Mouse (Mus musculus) cerebellum, postnatal 4 days (tissue): ENCODE measurements around the gene Acpp.

Source experiments
- DNase-seq, 2 experiments: peaks; one replicate each; pipeline ENCODE4 v3.0.0; 2022; ENCODE audit warnings: low spot score in 2 of 2, mixed read lengths in 1 of 2

Gene Acpp

DNA sequence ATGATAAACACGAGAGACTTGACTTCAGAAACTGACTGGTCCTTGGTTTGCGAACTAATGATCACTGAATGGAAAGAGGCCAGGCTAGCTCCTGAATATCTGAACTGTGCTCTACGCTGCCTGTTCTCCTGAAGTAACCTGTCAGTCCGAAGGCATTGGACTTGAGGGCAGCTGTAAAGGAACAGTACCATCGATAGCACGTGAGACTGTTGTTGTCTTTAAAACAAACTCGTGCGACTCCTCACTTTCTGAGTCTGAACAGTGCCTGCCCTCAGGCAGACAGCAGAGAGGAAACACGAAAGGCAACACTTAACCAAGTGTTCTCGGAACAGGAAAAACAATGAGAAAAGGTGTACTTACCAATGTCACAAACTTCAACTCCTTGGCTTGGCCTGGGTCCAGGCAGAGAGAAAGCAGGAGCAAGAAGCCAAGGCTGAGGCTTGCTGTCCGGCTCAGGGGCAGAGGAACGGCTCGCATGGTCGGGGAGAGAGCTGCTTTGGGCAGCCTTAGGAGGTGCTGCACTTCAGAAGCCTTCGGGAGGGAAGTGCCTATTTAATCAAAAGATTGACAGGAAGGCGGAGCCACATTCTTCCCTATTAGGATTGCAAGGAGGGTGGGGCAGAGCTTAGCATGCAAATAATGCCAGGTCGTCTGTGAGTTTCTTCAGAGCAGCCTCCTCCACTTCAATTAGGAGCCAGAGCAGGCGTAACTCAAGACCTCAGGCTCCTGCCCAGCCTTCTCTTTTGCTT is at the start of gene Acpp:
Acpp (minus strand) TSS at position 566 of the 749 bp plus-strand sequence.
- DNase-seq = no peak

DNA sequence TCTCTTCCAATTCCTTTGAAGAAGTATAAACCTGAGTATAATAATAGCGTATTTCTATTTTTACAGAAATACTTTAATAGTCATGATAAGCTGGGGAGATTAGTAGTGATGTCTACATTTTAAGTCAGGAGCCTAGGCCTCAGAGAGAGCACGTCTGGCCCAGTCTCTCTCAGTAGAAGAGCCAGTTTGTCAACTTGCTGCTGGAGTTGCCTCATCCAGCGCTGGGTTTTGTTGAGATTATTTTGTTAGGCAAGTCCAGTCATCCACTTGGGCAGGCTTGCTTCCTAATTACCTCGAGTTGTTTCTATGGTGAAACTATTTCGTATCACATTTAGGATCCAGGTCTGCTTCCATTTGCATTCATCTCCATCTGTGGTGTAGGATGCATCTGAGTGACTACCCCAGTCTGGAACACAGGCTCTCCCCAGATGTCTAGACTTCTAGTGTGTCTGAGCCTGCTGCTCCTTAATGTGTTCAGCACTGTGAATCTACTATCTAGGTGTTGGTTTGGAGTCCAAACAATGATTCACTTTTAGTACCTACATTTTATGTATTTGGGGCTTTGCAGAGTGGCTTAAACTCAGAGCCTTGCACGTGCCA is 45.1 kb upstream of the Acpp start:
- no peak for DNase-seq

DNA sequence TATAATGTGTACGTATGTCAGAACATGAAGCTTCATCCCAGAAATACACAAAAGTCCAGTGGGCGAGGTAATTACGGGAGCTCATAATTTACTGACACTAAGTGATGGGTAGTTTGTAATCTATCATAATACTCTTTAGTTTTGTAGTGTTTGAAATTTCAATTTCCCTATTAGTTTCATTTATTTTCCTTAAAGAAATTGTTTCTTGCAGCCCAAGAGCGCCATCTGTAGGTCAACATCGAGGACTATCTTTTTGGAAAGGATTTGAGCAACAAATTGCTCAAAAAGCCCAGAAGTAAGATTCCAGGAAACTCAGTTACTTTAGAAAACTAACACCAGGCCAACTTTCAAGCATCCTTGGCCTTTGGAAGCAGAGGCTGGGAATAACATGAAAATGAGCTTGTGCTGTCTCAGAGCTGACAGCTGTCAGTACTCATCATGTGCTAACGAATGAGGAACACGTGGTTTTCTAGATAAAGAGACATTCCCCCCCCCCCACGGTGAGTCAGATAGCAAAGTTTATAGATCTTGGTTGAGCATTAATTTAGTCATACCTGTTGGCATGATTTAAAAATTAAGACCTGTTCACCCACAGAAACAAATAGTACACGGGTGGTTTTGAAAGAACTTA is 42.1 kb upstream of the Acpp start:
- no peak for DNase-seq

DNA sequence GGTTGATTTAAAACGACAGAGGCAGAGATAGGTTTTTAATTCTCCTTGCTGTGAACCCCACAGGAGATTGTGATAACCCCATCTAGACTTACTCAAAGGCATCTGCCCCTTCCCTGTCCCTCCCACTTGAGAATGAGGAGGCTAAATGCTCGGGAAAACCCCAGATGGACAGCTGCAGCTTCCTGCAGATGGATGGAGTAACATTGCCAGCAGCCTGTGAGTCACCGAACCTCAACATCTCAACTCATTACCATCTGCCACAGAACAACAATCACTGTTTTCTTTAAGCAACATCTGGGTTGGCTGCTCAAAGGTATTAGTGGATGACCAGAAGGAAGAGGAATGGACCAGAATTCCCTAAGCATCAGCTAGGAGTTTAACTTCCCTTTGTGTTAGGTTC is 38.0 kb upstream of the Acpp start:
- DNase-seq = no peak

DNA sequence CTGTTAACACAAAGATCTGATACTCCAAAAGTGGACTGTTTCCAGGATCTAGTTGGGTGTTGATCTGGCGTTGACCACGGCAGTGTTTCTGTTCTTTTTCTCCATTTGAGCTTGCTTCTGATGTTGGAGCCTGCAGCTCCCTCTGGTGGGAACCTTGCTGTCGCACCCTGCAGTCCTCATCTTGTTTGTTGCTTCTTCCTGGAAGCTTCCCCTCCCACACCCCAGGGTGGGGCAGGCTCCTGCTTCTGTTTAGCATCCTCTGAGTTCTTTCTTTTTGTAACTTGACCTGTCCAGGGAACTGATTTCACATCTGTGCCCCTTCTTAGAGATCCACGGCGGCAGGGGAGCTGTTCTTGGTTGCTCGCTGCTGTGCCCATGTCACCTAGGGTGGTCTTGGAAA is 35.7 kb upstream of the Acpp start:
- DNase-seq = peak; percentile 31 to 38

DNA sequence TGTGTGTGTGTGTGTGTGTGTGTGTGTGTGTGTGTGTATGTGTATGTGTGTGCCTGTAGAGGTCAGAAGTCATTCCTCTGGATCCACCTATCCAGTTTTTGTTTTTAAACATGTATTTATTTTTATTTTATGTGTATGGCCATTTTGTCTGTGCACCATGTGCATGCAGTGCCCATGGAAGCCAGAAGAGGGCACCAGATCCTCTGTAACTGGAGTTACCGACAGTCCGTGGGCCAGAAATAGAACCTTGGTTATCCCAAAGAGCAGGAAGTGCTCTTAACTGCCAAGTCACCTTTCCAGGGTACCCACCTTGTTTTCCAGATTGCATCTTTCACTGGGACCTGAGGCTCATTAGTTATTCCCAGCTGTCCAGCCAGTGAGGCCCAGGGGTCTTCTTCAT is 29.4 kb upstream of the Acpp start:
- no peak for DNase-seq

DNA sequence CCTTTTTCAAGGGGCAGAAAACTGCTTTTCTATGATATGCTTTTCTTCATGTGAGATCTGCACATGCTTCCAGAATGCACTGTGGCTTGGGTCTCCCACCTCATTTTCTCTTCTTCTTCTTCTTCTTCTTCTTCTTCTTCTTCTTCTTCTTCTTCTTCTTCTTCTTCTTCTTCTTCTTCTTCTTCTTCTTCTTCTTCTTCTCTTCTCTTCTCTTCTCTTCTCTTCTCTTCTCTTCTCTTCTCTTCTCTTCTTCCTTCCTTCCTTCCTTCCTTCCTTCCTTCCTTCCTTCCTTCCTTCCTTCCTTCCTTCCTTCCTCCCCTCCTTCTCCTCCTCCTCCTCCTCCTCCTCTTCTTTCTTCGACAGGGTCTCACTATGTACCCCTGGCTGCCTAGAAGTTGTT is 24.4 kb upstream of the Acpp start:
- peak; percentile 51 to 83 for DNase-seq

DNA sequence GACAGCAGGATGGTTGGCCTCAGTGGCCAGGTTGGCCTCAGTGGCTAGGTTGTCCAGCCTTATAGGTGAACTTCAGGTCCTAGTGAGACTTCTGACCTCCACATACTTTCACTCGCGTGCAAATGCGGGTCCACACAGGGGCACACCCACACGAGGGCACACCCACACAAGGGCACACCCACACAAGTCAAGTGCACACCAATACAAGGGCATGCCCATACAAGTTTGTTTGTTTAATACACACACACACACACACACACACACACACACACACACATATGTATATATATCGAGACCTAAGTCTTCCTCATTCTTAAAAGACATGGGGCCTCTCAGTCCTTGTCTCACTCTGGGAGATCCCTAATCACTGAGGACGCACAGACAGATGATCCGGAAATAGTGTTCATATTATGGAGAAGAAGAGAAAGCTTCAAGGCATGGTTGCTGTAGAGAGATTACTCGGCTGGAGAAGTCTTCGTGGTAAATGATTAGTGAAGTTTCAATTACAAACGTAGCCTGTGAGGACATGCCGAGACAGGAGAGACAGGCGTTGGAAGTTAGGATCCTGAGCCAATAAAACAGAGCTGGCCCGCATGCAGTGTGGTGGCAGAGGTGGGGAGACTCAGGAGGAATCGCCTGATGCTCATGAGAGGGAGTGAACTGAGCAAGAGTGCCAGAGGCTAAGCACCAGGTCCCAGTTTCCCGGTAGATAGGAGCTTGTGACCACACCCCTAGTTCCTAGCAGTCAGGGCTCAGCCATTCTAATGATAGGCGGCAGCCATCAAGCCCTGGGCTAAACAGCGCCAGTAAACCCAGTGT is 23.7 kb upstream of the Acpp start:
- no peak for DNase-seq

DNA sequence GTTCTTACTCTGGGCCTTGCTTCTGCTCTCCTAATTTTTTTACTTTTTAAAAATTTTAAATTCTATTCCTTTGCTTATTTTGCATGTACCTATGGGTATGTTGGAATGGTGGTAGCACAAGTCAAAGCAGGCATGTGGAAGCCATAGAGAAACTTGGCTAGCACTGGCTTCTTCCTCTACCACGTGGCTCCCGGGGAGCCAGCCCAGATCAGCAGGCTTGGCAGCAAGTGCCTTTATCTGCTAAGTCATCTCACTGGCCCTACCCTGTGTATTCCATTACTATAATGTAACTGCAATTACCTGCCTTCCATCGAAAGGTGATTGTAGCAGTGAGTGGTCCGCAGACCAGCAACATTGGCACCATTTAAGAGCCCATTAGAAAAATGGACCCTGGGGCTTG is 22.8 kb upstream of the Acpp start:
- DNase-seq = no peak

DNA sequence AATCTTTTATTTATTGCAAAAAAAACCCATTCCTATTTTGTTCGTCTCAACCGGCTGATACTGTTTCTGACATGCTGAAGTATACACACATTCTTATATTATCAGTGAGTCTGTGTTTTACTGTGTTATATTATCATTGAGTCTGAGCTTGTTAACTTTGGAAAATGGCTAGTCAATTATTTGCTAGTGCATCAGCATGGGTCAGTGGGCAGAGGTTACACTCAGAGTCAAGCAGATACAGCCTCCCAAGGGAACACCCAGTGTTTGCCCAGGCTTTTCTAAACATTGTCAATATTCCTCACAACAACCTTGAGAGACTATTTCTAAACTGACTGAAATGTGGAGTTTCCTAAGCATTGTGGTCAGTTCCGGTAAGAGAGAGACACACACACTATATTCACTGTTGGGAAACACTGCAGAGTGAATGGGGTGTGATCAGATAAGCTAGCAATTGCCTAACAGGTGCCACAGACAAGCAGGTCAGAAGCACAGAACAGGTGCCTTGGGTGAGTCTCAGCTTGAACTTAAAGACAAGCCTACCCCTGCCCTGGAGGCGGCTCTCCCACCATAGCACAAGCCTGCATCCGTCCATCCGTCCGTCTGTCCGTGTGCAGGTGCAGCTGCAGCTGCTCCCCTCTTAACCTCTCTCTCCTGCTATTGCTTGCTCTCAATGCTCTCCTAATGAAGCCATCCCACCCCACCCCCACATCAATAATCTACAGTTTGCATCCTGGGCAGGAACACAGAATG is 18.1 kb upstream of the Acpp start:
- no peak for DNase-seq

DNA sequence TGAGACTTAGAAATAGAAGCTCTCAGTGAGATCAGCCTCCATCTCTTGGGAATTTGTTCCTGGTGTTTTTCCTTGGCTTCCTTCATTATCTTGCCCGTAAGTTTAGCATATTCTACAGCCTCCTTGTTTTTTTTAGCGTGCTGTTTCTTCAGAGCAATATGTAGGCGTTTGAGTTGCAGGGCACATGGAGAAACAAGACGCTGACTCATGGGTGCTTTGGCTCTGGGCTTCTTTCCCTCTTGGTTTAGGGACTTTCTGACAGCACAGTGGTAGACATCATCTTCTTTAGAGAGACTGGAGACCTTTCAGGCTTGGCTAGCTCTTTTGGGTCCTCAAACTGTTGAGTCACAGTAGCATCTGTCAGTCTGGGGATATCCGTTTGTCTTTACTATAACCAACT is 6.6 kb upstream of the Acpp start:
- DNase-seq = no peak

DNA sequence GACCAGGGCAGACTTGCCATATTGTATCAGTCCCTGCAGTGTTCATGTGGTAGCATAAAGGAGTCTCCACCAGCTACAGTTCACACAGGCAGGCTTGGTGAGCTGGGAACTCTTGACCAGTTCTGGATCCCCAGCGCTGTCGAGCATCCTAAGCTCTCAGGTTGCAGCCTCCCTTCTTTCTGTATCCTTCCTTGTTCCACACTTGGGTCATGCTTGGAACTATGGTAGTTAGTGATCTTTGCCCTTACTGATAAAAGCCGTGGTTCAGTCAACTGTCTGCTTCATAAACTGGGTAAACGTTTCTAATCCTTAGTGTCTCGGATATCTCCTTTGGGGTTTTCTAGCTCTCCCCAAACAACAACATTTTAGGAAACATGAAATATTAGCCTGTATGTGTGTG is 1.9 kb upstream of the Acpp start:
- DNase-seq = no peak

DNA sequence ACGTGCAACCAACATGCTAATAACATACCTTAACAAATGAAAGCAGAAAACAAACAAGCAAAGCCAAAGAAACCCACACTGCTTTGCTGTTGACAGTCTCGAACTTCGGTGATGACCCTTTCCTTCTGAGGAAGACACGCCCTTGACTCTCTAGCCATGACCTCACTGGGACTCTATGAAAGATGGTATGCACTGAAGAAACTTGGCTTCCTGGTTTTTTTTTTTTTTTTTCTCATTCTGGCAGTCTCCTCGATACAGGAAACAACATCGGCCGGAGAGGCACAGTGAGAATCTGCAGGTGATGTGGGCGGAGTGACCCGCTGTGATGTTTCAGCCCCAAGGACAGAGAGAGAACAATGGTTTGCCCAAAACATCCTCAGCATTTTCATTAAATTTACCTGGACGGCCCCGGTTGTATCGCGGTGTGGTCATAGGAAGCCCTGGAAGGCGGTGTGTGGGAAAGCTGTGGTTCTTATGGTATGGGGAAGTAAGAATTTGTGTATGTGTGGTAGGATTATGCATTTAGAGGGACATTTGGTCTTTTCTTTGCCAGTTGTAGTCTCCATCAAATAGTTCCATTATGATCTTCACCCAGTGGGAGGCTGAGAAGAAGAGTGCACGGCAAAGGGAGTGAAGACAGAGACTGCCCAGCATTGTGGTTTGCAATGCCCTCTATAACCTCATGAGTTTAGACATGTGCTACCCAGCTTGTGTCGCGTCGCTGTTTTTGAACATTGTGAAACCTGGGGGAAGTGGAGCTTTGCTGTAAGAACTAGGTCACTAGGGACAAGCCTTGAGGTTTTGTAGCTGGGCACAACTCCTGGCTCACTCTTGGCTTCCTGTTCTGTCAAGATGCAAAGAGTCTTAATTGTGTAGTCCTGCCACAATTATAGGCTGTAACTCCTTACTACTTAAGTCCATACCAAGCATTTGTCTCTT is 1.2 kb upstream of the Acpp start:
- no peak for DNase-seq

DNA sequence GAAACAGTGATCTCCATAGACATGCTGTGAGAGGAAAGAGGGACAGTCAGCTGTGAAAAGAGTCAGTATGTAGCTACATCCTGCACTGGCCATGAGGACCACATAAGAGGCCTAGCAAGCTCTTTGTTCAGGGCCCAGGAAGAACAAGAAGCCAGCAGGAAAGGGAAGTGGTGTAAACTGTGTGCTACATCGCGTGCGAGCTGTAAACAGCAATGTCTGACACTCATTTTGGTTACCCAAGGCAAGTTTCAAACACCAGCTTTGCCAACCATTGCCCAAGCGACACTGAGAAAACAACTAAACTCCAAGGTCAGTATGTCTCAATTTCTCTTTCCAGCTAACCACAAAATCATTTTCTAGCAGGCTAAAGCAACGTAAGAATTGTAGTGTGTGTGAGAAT is 6.2 kb downstream of the Acpp start:
- no peak for DNase-seq

DNA sequence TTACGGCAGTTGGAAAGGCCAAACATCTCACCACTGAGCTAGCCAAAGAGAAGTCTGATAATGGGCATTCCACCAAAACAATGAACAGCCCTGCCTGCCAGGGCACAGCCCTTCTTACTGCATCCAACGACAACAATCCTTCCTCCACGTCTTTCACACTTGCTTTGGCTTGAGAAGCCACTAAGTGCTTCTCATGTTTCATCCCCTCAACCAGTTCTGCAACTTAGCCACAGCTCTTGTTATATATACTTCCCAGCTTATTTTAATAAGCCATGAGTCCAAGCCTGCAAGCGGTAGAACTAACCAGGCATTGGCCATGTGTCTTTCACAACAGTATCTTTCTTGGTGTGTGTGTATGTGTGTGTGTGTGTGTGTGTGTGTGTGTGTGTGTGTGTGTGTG is 8.9 kb downstream of the Acpp start:
- DNase-seq = no peak

DNA sequence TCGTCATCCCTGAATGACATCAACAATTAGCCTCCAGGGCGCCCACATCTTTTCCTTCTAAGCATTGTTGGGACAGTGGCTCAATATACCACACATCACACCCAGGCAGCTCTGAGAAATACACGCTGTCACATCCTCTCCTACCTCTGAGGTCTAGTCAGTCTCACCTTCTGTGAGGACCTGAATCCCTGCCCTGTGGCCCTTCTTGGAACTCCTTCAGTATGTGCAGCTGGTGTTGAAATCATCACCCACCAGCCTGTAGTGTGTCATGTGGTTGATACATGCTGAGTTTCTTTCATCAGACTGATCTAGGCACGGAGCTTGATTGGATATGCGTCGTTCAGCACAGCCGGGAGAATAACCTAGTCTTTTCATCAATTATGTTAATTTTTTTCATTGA is 16.0 kb downstream of the Acpp start:
- no peak for DNase-seq

DNA sequence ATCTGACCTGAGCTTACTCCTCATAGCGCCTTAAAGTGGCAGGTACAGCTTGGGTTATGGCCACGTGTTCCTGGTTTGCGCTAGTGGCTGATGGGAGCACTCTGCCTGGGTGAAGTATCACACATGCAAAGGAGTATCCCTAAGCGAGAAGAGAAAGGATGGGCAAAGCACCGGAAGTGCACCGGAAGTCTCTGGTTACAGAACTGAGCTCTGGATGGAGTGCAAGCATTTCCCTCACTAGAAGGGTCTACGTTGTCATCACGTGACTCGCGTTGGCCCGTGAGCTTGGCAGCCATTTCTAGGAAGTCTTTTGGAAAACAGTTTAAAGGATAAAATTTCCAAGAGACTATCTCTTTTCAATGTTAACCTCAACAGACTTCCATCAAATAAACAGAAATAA is 21.2 kb downstream of the Acpp start:
- no peak for DNase-seq

DNA sequence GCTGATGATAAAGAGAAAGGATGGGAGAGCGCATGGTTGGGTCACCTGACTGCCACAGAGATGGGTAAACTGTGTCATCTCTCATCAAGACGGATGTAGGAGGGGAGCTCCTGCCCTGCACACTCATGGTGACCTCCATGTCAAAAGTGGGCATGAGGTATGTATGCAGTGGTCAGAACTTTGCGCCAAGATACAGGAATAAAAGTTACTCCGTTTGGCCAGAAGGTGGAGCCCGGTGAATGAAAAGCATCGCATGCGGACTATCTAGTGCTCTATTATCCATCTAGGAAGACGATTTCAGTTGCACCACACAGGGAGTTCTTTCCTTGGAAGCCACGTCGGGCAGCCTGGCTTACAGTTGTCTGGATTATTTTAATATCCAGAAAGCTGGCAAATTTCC is 22.0 kb downstream of the Acpp start:
- peak in 1 of 2 experiments; percentile 37 for DNase-seq

DNA sequence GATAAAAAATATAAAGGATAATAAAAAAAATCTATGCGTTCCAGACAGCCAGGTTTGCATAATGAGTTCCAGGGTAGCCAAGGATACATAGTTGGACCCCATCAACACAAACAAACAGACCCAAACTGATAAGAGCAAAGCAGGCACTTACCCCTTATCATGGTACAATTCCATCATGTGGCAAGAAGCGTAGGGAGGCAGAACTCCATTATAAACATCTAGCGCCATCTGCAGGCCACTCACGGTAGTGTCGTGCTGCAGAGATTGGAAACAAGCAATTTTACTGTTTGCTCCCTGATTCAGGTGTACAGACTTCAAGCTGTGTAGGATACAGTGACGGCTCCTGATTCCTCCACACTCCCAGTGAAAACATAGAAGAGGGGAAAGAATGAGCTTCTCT is 30.8 kb downstream of the Acpp start:
- peak; percentile 62 to 71 for DNase-seq

DNA sequence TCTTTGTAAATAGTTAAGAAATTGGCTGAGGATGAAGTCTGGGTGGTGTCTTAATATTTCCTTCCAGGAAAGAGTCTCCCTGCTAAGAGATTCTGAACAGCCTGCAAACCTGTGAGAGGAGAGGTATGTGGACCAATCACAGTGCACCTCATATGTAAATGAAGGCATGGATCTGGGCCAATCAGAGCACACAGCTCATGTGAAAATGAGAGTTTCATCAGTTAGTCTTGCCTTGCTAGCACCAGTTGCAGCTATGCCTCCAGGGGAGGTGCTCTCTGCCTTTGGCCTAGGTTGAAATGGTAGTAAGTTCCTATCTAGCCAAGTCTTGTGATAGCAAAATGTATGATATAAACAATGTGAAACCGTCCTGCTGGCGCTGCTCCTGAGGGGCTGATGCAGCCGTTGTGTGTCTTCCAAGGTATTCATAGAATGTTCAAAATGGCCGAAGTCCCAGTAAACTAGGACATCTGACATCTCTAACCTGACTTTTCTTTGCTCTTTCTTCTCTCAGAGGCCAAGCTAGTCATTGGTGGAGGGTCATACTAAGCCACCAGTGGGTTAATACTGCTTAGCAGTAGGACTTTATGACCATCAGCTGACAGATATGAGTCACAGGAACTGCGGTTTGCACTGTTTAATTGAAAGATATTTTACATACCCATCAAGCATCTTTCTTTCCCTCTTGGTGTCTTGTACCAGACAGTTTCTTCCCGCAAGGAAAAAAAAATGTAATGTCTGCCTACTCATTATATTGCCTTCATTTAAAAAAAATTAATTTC is 32.0 kb downstream of the Acpp start:
- no peak for DNase-seq
